In genomic region chr14:79076560-79077300, GRCm38 (mm10) we compare ENCODE assay signal across 11 mouse cellular contexts.
A peak's percentile ranks its signal among the peaks of the same experiment; 100 is the strongest.
DNase-seq lines count a peak whose midpoint lies in the region; ATAC-seq lines count a peak whose summit lies in the region.
"Had no signal": no experiment of that assay in that cellular context is flagged by ENCODE, and none has a peak within 500 bp of the region (broad histone marks: within the 10 kb centered on the region; RNA-seq: fewer than 3 reads in every experiment).

No protein-coding gene starts in this region.

- H3K9me3 ChIP-seq in limb, embryonic 12.5 days = no peaks in the 10 kb centered on the region
- no peaks in the 10 kb centered on the region for H3K9me3 ChIP-seq in hindbrain, embryonic 11.5 days (ENCODE audit: control insufficient read depth, low read length)

- peak overlapping the region; percentile 62; the same call in 1 of the 2 replicates for H3K27ac ChIP-seq in limb, embryonic 12.5 days
- no peak overlapping the region for H3K27ac ChIP-seq in hindbrain, embryonic 11.5 days (ENCODE audit: low read depth, low read length)
- H3K27ac ChIP-seq: liver, embryonic 14.5 days had no signal

- no peaks in the 10 kb centered on the region for H3K36me3 ChIP-seq in limb, embryonic 12.5 days
- no peaks in the 10 kb centered on the region for H3K36me3 ChIP-seq in hindbrain, embryonic 11.5 days (ENCODE audit: control insufficient read depth, insufficient read depth, low read length)

- H3K4me3 ChIP-seq in limb, embryonic 12.5 days (replicated peaks) = no peak overlapping the region
- H3K4me3 ChIP-seq in hindbrain, embryonic 11.5 days (ENCODE audit: low read depth, low read length) = no peak overlapping the region

- DNase-seq in adrenal gland, postnatal 10 days = peak; percentile 59
- DNase-seq in adrenal gland, postnatal 25 days = no peak
- DNase-seq in ovary, postnatal 14 days (ENCODE audit: low spot score) = peak; percentile 48
- DNase-seq in ovary, postnatal 10 days (ENCODE audit: low spot score) = no peak
- no peak for DNase-seq in thymus, postnatal 0 days (ENCODE audit: low spot score)
- DNase-seq in hindbrain, embryonic 11.5 days (ENCODE audit: low spot score) = no peak
- DNase-seq: cerebellum, adult 2 months; right cerebral cortex, adult 18-20 months had no signal

- ATAC-seq in limb, embryonic 12.5 days (ENCODE audit: insufficient number of reproducible peaks, insufficient read depth, low FRiP score, low TSS enrichment, low read depth) = peak; percentile 52; the same call in 1 of the 2 replicates
- no peak for ATAC-seq in hindbrain, embryonic 11.5 days (ENCODE audit: low FRiP score)
- no peak for ATAC-seq in frontal cortex, adult (ENCODE audit: low TSS enrichment)

- 49% methylated on average over 9 of the region's 9 CpGs for WGBS in limb, embryonic 12.5 days
- WGBS in hindbrain, embryonic 11.5 days = 86% methylated on average over 9 of the region's 9 CpGs

- H3K4me1 ChIP-seq in limb, embryonic 12.5 days (replicated peaks) = peaks cover 16% of the 10 kb centered on the region; the same call in 1 of the 2 replicates
- no peaks in the 10 kb centered on the region for H3K4me1 ChIP-seq in hindbrain, embryonic 11.5 days (replicated peaks; ENCODE audit: control insufficient read depth, insufficient read depth, low read length)

- no peak overlapping the region for H3K4me2 ChIP-seq in limb, embryonic 12.5 days
- H3K4me2 ChIP-seq in hindbrain, embryonic 11.5 days (replicated peaks; ENCODE audit: low read depth, low read length) = no peak overlapping the region

- no peaks in the 10 kb centered on the region for H3K27me3 ChIP-seq in limb, embryonic 12.5 days
- H3K27me3 ChIP-seq in hindbrain, embryonic 11.5 days (ENCODE audit: control insufficient read depth, insufficient read depth, low read length) = no peaks in the 10 kb centered on the region

- no peak overlapping the region for H3K9ac ChIP-seq in limb, embryonic 12.5 days (replicated peaks)
- H3K9ac ChIP-seq in hindbrain, embryonic 11.5 days (ENCODE audit: low read depth, low read length) = no peak overlapping the region
- H3K9ac ChIP-seq: liver, embryonic 14.5 days had no signal

Comparison
In these comparisons a context has a peak if more than half of its experiments do, and no peak if none do; other contexts are left out.
1. DNase-seq: peak in adrenal gland, postnatal 10 days (single experiment) and ovary, postnatal 14 days (single experiment); none in adrenal gland, postnatal 25 days (single experiment), ovary, postnatal 10 days (single experiment), thymus, postnatal 0 days (single experiment) and hindbrain, embryonic 11.5 days (single experiment).